Mouse (Mus musculus): ENCODE results near the gene Stk17b. TPM values are rescaled to one million over a fixed set of nuclear protein-coding genes. Genes with fewer than 3 reads are reported as not detected.

The Stk17b gene
- polyA plus RNA-seq (2015; fragmentation: Nextera tagmentation; extraction: Ambion mirVana): 15.3 and 17.5 TPM in 2 replicates

DNA sequence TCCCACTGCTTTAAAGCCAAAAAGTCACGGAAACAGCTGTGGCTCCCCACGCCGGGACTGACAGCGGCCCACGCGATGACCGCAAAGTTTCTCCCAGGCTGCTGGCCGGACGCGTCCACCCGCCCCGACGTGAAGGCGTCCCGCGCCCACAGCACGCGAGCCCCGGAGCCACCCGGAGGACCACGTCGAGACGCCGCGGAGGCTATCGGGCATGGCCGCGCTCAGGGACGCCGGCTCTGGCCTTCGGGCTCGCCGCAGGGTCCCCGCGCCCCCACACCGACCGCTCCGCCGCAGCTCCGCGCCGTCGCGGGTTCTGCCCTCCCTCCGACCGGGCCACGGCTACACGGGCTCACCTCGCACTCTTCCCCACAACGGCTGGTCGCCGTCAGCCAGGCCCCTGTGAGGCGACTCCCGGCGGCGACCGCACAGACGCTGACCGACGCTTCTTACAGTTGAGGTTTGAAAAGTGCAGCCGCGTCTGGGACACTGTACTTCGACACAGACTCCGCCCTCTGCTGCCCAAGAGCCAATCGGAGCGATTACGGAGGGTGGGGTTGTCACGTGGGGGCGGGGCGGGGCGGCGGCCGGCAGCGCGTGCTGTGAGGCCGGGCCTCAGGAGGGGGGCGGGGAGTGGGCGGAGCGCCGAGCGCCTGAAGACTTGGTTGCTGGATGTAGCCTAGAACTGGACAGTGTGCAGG lies at the start of gene Stk17b:
Stk17b (minus strand) TSS at position 504 of the 698 bp plus-strand sequence.
- under 1% methylated on average over 80 of the region's 81 CpGs for WGBS
- no peaks in the 10 kb centered on the region for H3K9me3 ChIP-seq (replicated peaks)
- H3K27me3 ChIP-seq: no peaks in the 10 kb centered on the region
- peak within 1 kb of the TSS; percentile 63 for H3K4me2 ChIP-seq (replicated peaks)
- peak within 1 kb of the TSS; percentile 65 for H3K9ac ChIP-seq
- peak within 1 kb of the TSS; percentile 87 for H3K4me3 ChIP-seq (replicated peaks)
- H3K4me1 ChIP-seq: no peaks in the 10 kb centered on the region
- peak; percentile 96 for ATAC-seq (ENCODE audit: insufficient number of reproducible peaks, low FRiP score, low TSS enrichment, low read depth)
- peak within 1 kb of the TSS; percentile 87 for H3K27ac ChIP-seq (replicated peaks)
- H3K36me3 ChIP-seq: no peaks in the 10 kb centered on the region

DNA sequence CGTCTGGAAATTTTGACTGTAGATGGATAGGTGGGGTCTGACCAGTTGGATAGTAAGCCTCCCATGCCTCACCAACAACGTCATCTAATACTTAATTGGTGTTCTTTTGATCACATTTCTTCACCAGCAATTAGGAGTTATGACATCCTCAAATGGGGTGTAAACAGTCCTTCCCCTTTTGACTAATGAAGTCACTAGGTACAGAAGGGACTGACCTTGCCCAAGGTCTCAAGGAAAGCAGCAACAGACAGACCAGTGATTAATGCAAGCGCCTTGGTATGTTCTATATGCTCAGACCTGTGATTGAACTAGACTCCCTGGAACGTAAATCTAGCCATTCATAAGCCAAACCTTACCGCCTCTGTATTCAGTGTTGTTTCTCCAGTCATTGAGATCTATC lies 45.3 kb upstream of the Stk17b start:
- no peaks in the 10 kb centered on the region for H3K27me3 ChIP-seq
- 81% methylated on average over 5 of the region's 5 CpGs for WGBS
- H3K4me2 ChIP-seq (replicated peaks): no peak overlapping the region
- no peak overlapping the region for H3K4me3 ChIP-seq (replicated peaks)
- no peaks in the 10 kb centered on the region for H3K4me1 ChIP-seq
- H3K9ac ChIP-seq: no peak overlapping the region
- H3K9me3 ChIP-seq (replicated peaks): no peaks in the 10 kb centered on the region
- 0 out of 2 replicates have a peak, but pooled peaks cover 6% of the 10 kb centered on the region for H3K36me3 ChIP-seq
- H3K27ac ChIP-seq (replicated peaks): no peak overlapping the region
- ATAC-seq (ENCODE audit: insufficient number of reproducible peaks, low FRiP score, low TSS enrichment, low read depth): no peak

DNA sequence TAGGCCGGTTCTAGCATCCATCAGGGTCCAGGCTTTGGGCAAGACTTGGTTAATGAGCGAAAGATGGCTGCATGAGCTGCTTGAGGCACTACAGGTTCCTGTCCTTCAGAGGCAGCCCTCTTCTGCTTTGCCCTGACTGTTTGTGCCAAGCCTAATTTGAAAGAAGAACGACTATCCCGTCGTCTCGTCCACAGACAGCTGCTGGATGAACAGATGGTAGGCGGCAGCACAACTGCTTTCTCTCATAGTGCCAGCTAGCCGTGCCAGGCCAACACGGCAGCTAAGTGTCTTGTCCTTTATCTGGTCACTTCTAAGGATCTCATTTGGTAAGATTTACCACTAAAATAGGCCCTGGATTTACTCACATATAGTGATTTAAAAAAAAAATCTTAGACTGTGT lies 44.1 kb upstream of the Stk17b start:
- peaks cover 1% of the 10 kb centered on the region; the same call in 1 of the 2 replicates for H3K4me1 ChIP-seq
- 76% methylated on average over 9 of the region's 9 CpGs for WGBS

DNA sequence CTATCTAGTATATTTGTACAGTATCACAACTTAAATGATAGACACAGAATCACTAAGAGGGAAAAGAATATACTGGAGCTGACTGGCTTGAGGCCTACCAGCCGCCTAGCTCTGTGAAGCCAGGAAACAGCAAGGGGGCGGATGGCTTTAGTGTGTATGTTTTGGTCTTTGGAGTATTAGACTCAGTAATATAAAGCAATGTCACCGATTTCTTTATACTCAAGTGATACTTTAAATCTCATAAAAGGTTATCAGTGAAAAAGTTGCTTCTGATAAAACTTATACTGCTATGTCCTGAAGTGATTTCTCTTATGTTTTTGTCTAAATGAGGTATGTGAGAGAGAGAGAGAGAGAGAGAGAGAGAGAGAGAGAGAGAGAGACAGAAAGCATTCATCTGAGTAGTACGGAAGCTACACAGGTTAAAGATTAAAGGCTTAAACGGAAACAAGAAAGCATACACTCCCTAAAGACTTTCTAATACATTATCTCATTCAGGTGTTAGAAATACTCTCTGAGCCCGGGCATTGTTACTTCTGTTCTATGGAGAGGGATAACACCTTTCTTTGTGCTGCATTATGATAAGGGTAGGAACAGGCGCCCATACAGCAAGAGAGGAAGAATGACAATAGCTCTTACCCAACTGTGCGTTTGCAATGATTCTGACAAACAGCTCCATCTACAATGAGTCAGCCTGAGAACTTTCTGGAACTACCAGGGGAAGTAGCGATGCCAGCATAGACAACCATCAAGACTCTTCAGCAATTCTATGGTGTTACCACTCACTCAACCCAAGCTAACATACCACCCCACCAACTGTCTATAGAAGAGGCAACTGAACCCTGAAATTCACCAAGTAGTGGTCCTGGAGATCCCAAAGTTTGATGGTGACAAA lies 39.7 kb upstream of the Stk17b start:
- Histone ChIP-seq H3K4me1 (peaks cover 10% of the 10 kb centered on the region; the same call in 1 of the 2 replicates), H3K4me3 (replicated peaks) (no peak overlapping the region), H3K9ac (no peak overlapping the region), H3K36me3 (no peaks in the 10 kb centered on the region), H3K4me2 (replicated peaks) (no peak overlapping the region), H3K9me3 (replicated peaks) (no peaks in the 10 kb centered on the region), H3K27me3 (no peaks in the 10 kb centered on the region), H3K27ac (replicated peaks) (no peak overlapping the region)
- WGBS: 87% methylated on average over 9 of the region's 9 CpGs
- no peak for ATAC-seq (ENCODE audit: insufficient number of reproducible peaks, low FRiP score, low TSS enrichment, low read depth)

More for the DNA sequence above, 44.1 kb upstream of the Stk17b start:
- H3K27ac ChIP-seq (replicated peaks): no peak overlapping the region
- no peak for ATAC-seq (ENCODE audit: insufficient number of reproducible peaks, low FRiP score, low TSS enrichment, low read depth)
- 0 out of 2 replicates have a peak, but pooled peaks cover 6% of the 10 kb centered on the region for H3K36me3 ChIP-seq
- no peak overlapping the region for H3K4me2 ChIP-seq (replicated peaks)
- no peak overlapping the region for H3K4me3 ChIP-seq (replicated peaks)
- no peaks in the 10 kb centered on the region for H3K9me3 ChIP-seq (replicated peaks)
- no peak overlapping the region for H3K9ac ChIP-seq
- no peaks in the 10 kb centered on the region for H3K27me3 ChIP-seq

DNA sequence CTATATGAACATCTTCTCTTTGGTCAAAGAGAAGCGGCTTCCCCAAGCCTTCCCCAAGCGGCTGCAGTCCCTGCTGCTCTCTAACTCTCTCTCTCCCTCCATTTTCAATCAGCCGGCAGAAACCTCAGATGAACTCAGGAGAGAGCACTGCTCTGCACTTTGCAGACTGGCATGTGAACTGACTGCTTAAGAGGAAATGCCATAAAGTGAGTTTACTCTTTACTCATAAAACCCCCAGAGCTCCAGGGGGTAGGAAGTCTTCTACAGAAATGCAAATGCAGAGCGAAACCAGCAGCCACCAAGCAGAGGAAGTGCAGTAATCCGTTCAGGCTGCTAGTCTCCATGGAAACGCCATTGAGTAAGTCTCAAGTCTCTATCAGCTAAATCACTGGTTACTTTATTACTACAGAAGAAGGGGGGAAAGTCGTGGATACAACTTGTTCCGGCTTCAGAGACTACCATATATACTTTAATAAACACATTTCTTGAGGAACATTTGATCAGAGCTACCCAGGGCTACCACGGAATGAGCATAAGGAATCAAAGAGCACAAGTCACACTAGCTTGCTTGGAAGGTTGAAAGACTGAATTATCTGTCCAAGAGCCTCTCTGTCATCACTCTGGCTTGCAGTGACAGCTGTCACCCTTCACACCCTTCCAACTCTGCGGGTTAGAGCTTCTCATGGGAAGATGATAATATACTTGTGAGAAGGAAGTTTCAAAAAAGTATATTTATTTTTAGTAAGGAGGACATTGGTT lies 38.8 kb upstream of the Stk17b start:
- Histone ChIP-seq H3K9ac (no peak overlapping the region), H3K27ac (replicated peaks) (peak overlapping the region; percentile 63; the same call in 1 of the 2 replicates)
- 6% methylated on average over 10 of the region's 10 CpGs for WGBS

DNA sequence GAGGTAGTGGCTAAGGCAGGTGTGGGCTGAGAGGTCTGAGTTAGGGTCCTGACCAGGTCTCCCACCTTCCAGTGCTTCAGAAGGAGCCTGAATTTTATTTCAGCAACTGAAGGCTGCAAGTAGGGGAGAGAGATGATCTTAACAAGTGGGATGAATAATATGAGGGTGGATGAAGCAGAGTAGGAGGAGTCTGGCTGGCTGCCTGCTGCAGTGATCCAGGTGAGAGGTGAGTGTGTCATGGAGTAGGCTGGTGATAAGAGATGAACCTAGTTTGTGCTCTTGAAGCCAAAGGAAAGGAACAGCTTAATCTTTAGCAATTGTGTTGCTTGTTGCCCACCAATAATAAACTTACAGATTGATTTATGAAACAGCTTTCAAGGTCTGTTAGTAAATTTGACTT lies 37.0 kb upstream of the Stk17b start:
- H3K4me1 ChIP-seq: peaks cover 10% of the 10 kb centered on the region; the same call in 1 of the 2 replicates
- no peak overlapping the region for H3K9ac ChIP-seq
- H3K4me3 ChIP-seq (replicated peaks): no peak overlapping the region
- no peaks in the 10 kb centered on the region for H3K36me3 ChIP-seq
- H3K27ac ChIP-seq (replicated peaks): no peak overlapping the region
- ATAC-seq (ENCODE audit: insufficient number of reproducible peaks, low FRiP score, low TSS enrichment, low read depth): no peak
- H3K4me2 ChIP-seq (replicated peaks): no peak overlapping the region
- no peaks in the 10 kb centered on the region for H3K27me3 ChIP-seq
- no peaks in the 10 kb centered on the region for H3K9me3 ChIP-seq (replicated peaks)

More for the DNA sequence above, 38.8 kb upstream of the Stk17b start:
- Histone ChIP-seq H3K9me3 (replicated peaks) (no peaks in the 10 kb centered on the region), H3K4me1 (peaks cover 10% of the 10 kb centered on the region; the same call in 1 of the 2 replicates), H3K27me3 (no peaks in the 10 kb centered on the region), H3K4me3 (replicated peaks) (peak overlapping the region; percentile 14; the same call in 1 of the 2 replicates), H3K4me2 (replicated peaks) (peak overlapping the region; percentile 43), H3K36me3 (no peaks in the 10 kb centered on the region)
- ATAC-seq (ENCODE audit: insufficient number of reproducible peaks, low FRiP score, low TSS enrichment, low read depth): peak; percentile 75; the same call in 1 of the 2 replicates

DNA sequence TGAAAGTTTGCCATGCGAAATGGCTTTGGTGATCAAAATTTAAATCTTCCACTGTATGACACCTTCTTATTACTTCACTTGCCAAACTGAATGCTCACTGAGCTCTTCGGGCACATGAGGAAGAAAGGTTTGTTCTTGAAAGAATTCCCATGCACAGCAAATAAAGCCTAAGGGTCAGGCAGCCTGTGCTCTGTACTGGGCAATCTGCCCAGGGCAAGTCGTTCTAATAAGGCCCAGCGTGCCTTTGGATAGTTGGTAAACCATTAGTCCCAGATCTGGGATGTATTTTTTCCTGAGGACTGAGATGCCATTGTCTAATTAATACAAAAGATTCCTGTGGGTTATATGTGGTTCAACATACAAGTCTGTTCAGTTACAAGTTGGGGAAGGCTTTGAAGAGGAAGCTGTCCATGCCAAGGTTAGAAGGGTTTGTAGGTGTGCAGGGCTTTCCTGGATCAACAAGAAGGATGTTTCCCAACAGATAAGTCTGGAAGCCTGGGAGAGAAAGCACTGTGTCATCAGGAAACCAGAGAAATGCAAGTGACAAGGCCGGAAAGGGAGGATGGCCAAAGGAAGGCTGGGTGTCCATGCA lies 35.1 kb upstream of the Stk17b start:
- Histone ChIP-seq H3K4me1 (peaks cover 10% of the 10 kb centered on the region; the same call in 1 of the 2 replicates), H3K4me3 (replicated peaks) (no peak overlapping the region), H3K36me3 (no peaks in the 10 kb centered on the region), H3K9ac (no peak overlapping the region), H3K27ac (replicated peaks) (no peak overlapping the region), H3K27me3 (no peaks in the 10 kb centered on the region), H3K9me3 (replicated peaks) (no peaks in the 10 kb centered on the region), H3K4me2 (replicated peaks) (no peak overlapping the region)
- WGBS: 67% methylated on average over 5 of the region's 5 CpGs
- no peak for ATAC-seq (ENCODE audit: insufficient number of reproducible peaks, low FRiP score, low TSS enrichment, low read depth)

DNA sequence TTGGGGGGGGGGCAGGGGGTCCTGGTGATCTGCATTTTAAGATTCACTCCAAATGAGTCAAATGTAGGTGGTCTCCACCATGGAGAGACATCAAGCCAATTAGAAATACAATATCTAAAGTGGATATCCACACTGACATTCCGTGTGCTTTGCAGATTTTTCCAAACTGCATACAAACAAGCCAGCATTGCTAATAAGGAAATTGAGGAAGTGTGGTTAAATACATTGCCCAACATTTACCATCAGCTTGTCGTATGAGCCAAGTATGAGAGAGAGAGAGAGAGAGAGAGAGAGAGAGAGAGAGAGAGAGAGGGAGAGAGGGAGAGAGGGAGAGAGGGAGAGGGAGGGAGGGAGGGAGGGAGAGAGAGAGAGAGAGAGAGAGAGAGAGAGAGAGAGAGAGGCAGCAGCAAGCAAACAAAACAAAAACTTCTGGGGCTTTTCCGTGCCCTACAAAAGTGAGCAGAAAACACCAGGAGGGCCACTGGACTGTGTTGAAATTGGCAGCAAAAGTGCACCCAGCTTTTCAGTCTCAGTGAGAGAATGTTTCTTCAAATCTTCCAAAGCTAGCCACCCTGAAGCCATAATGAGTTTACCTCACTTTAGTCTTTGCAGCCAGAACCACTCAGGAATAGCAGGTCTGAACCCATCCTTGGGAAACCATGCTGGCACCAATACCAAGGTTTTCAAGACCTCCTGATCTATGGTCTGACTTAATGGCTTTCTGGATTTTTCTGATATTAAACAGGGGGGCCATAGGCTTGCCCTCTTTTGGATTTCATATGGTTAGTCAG lies 33.2 kb upstream of the Stk17b start:
- no peak overlapping the region for H3K27ac ChIP-seq (replicated peaks)
- no peaks in the 10 kb centered on the region for H3K9me3 ChIP-seq (replicated peaks)
- H3K36me3 ChIP-seq: no peaks in the 10 kb centered on the region
- H3K27me3 ChIP-seq: no peaks in the 10 kb centered on the region
- ATAC-seq (ENCODE audit: insufficient number of reproducible peaks, low FRiP score, low TSS enrichment, low read depth): no peak
- H3K4me2 ChIP-seq (replicated peaks): no peak overlapping the region
- H3K4me1 ChIP-seq: 0 out of 2 replicates have a peak, but pooled peaks cover under 1% of the 10 kb centered on the region
- 13% methylated on average over 3 of the region's 3 CpGs for WGBS
- H3K4me3 ChIP-seq (replicated peaks): no peak overlapping the region
- no peak overlapping the region for H3K9ac ChIP-seq

DNA sequence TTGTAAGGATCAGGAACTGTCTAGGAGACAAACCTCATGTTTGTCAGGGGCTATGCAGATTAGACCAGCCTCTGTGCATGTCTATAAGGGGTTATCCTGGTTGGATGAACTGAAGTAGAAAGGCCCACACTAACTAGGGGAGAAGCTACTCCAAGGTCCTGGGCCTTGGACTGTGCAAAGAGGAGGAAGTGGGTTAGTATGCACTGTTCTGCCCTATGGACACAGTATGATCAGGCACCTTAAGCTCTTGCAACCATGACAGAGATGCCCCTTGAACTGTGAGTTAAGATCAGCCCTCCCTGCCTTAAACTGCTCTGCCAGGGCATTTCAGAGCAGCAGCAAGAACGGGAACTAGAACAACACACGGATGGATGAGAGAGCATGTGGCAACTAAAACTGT lies 31.3 kb upstream of the Stk17b start:
- ATAC-seq (ENCODE audit: insufficient number of reproducible peaks, low FRiP score, low TSS enrichment, low read depth): no peak
- 80% methylated on average over 2 of the region's 2 CpGs for WGBS
- no peak overlapping the region for H3K9ac ChIP-seq
- no peaks in the 10 kb centered on the region for H3K36me3 ChIP-seq
- no peaks in the 10 kb centered on the region for H3K27me3 ChIP-seq
- H3K4me3 ChIP-seq (replicated peaks): no peak overlapping the region
- H3K27ac ChIP-seq (replicated peaks): no peak overlapping the region
- no peaks in the 10 kb centered on the region for H3K4me1 ChIP-seq
- H3K4me2 ChIP-seq (replicated peaks): no peak overlapping the region
- H3K9me3 ChIP-seq (replicated peaks): no peaks in the 10 kb centered on the region

DNA sequence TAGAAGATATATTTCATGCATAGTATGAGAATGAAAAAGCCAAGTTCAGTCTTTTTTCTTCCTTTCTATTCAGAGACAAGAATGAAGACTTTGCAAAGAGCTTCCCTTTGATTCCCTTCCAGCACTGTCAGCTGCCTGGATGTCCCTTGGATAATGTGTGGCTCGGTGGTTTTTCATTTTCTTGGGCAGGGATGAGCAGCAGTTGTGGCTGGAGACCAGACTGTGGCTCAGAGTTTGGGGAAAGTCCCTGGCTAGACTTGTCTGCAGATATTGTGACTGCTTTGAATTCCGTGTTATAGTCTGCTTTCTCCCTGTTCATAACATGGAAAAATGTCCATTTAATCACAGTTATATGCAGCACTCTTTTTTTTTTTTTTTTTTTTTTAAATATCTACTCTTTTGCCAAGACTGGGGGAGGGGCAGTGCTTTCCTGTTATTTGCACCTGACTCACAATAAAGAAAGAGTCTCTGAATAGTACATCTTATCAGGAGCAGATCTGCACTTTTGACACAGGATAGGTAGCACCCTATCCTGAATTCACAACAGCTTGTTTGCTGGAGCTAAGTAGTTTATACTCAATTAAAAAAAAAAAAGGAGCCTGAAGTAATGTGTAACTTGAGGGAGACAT lies 29.2 kb upstream of the Stk17b start:
- H3K9ac ChIP-seq: no peak overlapping the region
- no peak overlapping the region for H3K4me3 ChIP-seq (replicated peaks)
- no peak for ATAC-seq (ENCODE audit: insufficient number of reproducible peaks, low FRiP score, low TSS enrichment, low read depth)
- no peaks in the 10 kb centered on the region for H3K27me3 ChIP-seq
- WGBS: 59% methylated on average over 2 of the region's 2 CpGs
- H3K27ac ChIP-seq (replicated peaks): no peak overlapping the region
- no peaks in the 10 kb centered on the region for H3K9me3 ChIP-seq (replicated peaks)
- no peaks in the 10 kb centered on the region for H3K36me3 ChIP-seq
- H3K4me1 ChIP-seq: no peaks in the 10 kb centered on the region
- no peak overlapping the region for H3K4me2 ChIP-seq (replicated peaks)

Data from embryonic facial prominence, embryonic 15.5 days (tissue).